Mouse (Mus musculus) retina, adult 2 months (tissue): ENCODE measurements around the gene Noto.
"Not testable (repeated sequence)": the region's sequence is repeated elsewhere in the genome, so short reads cannot be mapped to it uniquely, and the experiment has no call there.

Experiments
- DNase-seq: peaks from one replicate; pipeline ENCODE4 v3.0.0-alpha.2; 2012; ENCODE audit warnings: low read depth, low spot score

Gene Noto

GRCm38 (mm10) chr6:85431274-85431841 lies 7.7 kb downstream of the Noto start:
- DNase-seq: no peak

DNA sequence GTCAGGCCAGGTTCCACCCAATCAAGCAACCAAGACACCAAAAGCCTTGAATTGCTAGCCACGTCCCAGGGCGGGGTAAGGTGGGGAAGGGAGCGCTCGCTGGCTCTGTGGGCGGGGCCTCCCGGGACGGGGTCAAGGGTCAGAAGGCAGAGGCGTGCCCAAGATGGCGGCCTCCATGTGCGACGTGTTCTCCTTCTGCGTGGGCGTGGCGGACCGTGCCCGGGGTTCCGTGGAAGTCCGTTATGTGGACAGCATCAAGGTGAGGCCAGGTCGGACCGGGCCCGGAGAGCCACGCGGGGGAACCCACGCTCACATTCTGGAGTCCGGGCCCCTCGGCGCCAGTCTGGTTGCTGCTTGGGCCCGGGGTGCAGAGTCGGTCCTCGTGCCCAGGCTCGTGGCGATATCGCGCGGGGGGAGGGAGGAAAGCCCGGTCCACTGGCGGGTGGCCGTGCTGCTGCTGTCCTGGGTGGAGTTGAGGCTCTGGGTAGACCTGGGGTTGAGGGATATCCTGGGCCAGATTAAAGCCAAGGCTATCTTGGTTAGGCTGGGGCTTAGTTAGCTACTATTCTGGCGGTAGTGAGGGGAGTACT lies 8.3 kb downstream of the Noto start, which contains the start of gene Smyd5:
Gene Smyd5, plus strand, starts transcription at position 148 of the 590 bp plus-strand sequence.
- DNase-seq: peak; percentile 42

DNA sequence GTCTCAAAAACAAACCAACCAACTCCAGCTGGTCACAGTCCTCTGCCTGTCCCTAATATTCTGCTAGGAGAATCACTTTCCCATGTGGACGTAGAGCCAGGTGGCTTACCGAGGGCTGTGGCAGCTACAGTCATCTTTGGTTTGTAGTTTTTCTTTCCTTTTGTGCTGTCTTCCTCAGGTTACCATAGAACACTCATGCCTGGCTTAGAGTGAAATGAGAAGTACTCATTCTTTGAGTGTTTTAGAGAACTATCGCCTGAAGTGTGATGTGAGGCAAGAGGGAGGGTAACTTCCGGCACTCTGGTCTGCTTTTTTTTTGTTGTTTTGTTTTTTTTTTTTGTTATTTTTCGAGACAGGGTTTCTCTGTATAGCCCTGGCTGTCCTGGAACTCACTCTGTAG lies 10.2 kb downstream of the Noto start:
- DNase-seq: no peak

DNA sequence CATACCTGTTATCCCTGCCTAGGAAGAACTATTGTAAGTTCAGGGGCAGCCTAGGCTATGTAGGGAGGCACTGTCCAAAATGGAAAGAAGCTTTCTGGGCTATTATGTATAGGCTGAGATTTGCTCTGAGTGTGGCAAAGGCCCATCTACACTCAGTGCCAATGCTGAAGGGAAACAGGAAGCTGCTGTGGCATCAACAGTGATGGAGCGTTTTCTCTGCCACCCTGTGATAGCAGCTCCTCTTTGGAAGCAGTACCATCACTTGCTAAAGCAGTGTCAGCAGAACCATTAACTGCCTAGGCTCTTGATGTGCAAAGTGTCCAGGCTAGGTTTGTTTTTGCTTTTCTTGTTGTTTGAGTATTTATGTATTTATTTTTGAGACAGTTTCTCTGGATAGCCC lies 12.5 kb downstream of the Noto start:
- DNase-seq: no peak

GRCm38 (mm10) chr6:85436631-85437030 lies 12.9 kb downstream of the Noto start:
- DNase-seq: no peak

DNA sequence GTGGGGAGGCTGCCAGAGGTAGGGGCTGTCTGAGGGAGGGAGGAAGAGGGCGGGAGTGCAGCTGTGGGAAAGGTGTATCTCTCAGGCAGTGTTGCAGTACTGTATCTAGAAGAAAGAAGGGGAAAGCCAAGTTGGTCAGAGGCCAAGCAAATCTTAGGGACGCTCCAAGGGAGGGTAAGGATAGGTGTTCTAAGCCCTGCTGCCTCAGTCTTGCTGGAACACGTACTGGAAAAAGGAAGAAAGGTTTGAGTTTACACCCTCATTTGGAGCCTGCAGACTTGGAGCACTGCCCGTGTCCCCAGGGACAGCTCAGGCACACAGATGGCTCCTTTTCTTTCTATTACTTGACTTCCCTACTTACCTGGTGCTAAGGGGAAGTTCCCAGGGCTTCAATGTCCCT lies 17.5 kb downstream of the Noto start:
- no peak for DNase-seq

DNA sequence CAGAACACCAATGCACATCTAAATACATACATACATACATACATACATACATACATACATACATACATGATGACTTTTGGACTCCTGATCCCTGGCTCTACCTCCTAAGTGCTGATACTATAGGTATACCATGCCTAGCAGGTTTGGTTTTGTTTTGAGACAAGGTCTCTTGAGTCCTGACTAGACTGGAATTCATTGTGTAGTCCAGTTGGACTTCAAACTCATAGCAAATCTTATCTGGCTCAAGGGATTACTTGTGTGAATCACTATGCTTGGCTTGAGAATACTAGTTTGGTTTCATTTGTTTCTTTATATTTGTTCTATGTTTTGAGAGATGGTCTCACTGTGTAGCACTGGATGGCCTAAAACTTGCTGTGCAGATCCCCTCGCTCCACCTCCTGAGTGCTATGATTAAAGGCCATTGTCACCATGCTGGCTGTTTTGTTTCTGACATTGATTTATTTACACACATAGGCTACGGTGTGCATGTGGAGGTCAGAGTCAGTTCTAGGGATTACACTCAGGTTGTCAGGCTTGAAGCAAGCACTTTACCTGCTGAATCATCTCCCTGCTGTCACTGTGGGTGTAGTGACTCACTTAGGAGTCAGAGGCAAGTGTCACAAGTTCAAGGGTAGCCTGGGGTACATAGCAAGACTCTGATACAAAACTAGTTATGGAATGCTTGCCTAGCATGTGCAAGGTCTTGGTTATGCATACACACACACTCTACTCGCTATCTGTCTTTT lies 20.0 kb downstream of the Noto start:
- no peak for DNase-seq

DNA sequence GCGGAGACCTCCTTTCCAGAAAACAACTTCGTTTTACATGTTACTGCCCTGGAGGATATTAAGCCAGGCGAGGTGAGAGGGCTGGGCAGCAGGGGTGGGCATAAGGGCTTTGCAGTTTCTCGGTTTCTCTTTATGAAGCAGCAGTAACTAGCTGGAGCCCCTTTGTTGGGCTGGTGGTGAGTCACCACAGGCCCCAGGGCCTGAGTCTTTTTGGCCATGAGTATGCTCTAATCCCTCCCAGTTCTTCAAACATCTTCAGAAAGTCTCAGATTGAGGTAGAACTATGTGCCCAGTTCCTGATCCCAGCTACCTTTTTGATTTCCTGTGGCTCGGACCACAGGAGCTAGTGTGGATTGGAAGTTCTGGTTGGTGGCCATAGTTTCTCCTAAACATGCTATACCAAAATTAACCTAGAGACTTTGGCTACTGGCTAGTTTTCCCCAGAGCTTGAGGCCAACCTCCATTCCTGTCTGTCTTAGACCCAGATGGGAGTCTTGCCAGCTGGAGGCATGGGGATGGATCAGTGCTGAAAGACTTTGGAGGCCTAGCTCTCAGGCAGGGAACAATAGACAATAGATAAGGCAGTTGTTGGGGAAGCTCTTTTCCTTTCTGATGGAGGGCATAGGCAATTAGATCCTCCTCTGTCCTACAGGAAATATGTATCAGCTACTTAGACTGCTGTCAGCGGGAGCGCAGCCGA lies 20.7 kb downstream of the Noto start:
- DNase-seq: no peak

DNA sequence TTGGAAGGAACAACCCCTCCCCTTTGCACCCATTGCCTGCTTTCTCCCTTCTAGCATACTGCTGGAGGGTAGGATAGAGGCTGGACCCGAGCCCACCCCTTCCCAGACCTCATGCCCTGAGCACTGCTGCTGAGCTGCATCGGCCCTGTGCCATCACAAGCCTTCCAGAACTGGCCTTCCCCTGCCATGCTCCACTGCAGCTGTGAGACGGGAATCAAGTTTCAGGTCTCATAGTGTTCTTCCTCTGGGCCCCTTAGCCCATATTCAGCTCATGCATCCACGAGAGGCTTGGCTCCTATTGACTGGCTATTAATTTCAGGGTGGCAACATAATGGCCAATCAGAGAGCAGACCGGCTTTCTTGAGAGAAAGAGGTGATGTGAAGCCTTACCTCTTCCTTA lies 21.6 kb downstream of the Noto start:
- DNase-seq: no peak

- DNase-seq: no peak
Observed at GRCm38 (mm10) chr6:85447351-85447750, 23.7 kb downstream of the Noto start.

DNA sequence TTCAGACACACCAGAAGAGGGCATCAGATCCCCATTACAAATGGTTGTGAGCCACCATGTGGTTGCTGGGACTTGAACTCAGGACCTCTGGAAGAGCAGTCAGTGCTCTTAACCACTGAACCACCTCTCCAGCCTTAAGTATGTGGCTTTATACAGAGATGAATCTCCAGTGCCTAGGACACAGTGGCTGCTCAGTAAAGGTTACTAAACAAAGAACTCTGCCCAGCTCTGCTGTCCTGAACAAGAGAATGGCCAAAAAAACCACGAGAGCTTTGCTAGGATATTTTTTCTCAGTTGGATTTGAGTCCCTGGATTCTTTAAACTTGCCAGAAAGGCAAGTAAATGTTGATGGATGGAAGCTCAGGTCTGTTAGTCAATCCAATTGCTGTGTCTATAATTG lies 26.5 kb downstream of the Noto start:
- DNase-seq: not testable (repeated sequence)

- peak; percentile 98 for DNase-seq
Observed at GRCm38 (mm10) chr6:85450697-85451663, 27.3 kb downstream of the Noto start, which contains the start of gene Cct7. Cct7 (plus strand) TSS chr6:85451514.

- DNase-seq: peak; percentile 94
Observed at GRCm38 (mm10) chr6:85451664-85452410, 28.2 kb downstream of the Noto start, which contains the start of gene Pradc1. Pradc1 (minus strand) TSS chr6:85451970.

DNA sequence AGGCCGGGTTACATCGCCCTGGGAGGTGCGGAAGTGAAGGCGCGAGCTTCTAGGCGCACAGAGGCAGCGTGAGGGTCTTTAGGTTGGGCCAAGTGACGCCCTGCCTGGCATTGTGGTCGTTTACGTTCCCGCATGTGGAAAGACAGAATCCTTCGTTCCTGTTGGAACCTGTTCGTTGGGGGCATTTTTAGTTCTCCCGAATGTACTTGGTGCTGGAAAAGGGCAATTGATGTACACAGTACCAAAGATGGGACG lies 28.7 kb downstream of the Noto start:
- DNase-seq: no peak

DNA sequence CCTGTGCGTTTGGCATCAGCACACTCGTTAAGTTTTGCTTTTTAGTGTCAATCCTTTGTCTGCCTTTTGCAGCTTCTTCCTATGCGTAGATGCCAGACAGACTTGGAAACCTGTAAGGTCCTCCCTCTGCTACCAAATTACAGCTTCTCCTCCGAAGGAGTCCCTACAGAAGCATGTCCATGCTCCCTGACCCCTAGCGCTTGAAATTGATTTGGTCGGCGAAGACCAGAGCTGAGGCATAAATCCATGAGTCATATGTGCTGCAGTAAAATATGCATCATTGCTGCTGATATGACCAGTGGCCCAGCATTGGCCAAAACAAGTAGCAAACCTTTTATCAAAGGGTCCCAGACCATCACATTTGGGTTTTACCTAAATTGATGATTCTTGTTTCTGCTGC lies 29.1 kb downstream of the Noto start:
- no peak for DNase-seq

DNA sequence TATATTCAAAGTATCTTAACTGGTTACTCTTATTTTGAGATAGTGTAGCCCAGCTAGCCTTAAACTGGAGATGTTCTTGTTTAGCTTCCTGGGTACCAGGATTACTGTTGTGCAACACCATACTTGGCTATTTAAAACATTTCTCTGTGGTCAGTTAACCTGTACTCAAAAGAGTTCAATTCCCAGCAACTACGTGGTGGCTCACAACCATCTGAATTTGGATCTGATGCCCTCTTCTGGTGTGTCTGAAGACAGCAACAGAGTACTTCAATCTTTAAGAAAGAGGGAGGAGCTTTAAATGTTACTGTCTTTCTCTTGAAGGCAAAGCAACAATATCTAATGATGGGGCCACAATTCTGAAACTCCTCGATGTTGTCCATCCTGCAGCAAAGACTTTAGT lies 35.9 kb downstream of the Noto start:
- DNase-seq: no peak

GRCm38 (mm10) chr6:85465381-85465780 lies 41.7 kb downstream of the Noto start:
- DNase-seq: no peak

DNA sequence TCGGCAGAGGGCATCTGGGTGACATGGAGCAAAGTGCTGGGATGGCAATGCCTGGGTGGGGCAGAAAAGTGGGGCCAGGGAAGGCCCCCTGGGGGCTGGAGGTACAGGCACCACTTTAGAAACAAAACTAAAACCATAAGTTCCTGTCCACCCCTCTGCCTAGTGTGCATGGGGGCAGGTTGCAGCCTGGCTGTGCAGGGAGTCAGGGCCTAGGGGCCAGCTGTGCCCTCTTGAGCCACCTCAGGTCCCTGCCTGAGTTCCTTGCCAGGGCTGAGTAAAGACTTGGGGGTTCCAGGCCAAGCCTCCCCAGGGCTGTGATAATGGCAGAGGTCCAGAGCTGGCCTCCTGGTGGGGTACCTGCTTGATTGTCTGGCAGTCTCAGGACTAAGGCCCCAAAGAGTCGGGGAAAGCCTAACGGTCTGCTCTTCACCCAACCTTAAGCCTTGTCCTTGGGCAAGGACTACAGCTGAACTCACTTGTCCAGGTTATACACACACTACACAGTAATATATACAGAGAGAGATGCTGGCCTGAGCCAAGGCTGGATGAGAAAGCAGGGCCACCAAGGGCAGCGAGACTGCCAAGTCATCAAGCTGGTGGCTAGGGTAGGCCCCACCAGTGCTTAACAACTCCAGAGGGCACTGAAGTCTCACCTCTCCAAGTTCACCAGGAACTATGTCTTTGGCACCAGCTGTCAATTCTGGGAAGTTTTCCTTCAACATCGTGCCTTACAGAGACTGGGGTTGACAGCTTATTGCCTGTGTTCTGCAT lies 46.2 kb downstream of the Noto start:
- no peak for DNase-seq

DNA sequence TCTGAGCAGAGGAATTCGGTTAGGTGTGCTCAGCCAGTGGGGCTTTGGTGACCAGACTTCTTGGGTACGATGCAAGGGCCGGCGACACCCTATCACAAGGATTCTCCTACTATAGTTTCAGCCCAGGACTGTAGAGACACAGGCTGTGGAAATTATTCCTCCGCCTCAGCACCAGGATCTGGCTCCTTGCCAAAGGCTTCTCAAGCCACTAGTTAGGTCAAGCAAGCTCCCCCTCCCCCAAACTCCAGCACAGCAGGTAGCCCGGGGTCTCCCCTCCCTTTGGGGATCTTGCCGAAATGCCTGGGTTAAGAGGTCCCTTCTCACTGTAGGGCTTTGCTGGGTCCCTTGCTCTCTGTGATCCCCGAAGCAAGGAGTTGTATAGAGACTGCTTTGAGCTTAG lies 48.3 kb downstream of the Noto start:
- no peak for DNase-seq

DNA sequence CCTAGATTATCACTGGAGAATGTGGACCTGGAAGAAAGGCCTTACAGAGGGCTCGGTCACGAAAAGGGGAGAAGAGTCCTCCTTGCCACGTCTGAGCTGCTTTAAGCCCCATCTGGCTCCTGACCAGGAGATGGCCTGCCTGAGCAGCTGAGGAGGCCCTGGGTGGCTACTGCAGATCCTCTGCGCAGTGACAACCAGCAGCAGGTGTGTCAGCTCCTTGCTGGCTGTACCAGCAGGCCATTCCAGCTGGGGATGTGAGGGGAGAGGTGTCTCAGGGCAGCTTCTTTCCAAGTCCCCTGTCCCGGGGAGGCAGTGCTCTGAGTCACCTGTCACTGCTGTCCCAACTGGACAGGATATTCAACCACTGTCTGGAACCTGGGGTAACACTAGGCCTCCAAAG lies 48.9 kb downstream of the Noto start:
- no peak for DNase-seq
